ENCODE assay signal across 9 mouse cellular contexts in genomic region chr16:62758340-62758739, GRCm38 (mm10). TPM values are rescaled to one million over a fixed set of nuclear protein-coding genes. Genes with fewer than 3 reads are reported as not detected.
DNase-seq lines count a peak whose midpoint lies in the region; ATAC-seq and TF ChIP-seq lines count a peak whose summit lies in the region.
"Had no signal": no experiment of that assay in that cellular context is flagged by ENCODE, and none has a peak within 500 bp of the region (broad histone marks: within the 10 kb centered on the region; RNA-seq: fewer than 3 reads in every experiment).

No protein-coding gene starts in this region.

- no peak for TF ChIP-seq EP300 in heart, adult 2 months (IDR thresholded peaks at IDR 0.05; ENCODE audit: insufficient read depth, low read depth, low read length)

- H3K4me2 ChIP-seq in heart, embryonic 12.5 days, result no peak overlapping the region
- H3K4me2 ChIP-seq in forebrain, embryonic 13.5 days, result no peak overlapping the region
- H3K4me2 ChIP-seq: hindbrain, embryonic 15.5 days had no signal

- no peak for ATAC-seq in heart, embryonic 12.5 days (ENCODE audit: insufficient number of reproducible peaks, low FRiP score)
- ATAC-seq in forebrain, embryonic 13.5 days, result no peak

- no peak for TF ChIP-seq POLR2A in heart, adult 2 months (IDR thresholded peaks at IDR 0.05; ENCODE audit: insufficient read depth, low read depth, low read length)

- H3K4me1 ChIP-seq in heart, adult 2 months (ENCODE audit: control insufficient read depth, insufficient read depth, low read length), result no peaks in the 10 kb centered on the region
- H3K4me1 ChIP-seq in limb, embryonic 10.5 days, result no peaks in the 10 kb centered on the region
- no peaks in the 10 kb centered on the region for H3K4me1 ChIP-seq in heart, embryonic 12.5 days (replicated peaks)
- no peaks in the 10 kb centered on the region for H3K4me1 ChIP-seq in forebrain, embryonic 13.5 days
- H3K4me1 ChIP-seq: hindbrain, embryonic 15.5 days had no signal

- H3K27ac ChIP-seq in heart, adult 2 months, result no peak overlapping the region
- no peak overlapping the region for H3K27ac ChIP-seq in limb, embryonic 10.5 days
- H3K27ac ChIP-seq in heart, embryonic 12.5 days (ENCODE audit: poor library complexity, severe bottlenecking), result no peak overlapping the region
- H3K27ac ChIP-seq in forebrain, embryonic 13.5 days, result no peak overlapping the region
- H3K27ac ChIP-seq: hindbrain, embryonic 15.5 days had no signal

- DNase-seq in heart, postnatal 4 days, result peak; percentile 15
- DNase-seq in heart, adult 2 months, result no peak
- peak; percentile 80 for DNase-seq in c-Kit-positive CD71-positive TER-119-negative erythroid progenitor cells, embryonic 14.5 days (ENCODE audit: low read depth)
- DNase-seq in limb, embryonic 10.5 days (ENCODE audit: low spot score), result peak; percentile 40
- DNase-seq in retina, postnatal 1 day, result peak; percentile 34
- no peak for DNase-seq in layer of hippocampus, adult 18-20 months (ENCODE audit: low spot score in 2 of 2)

- no peaks in the 10 kb centered on the region for H3K27me3 ChIP-seq in heart, adult 2 months (ENCODE audit: control insufficient read depth, insufficient read depth, low read length)
- H3K27me3 ChIP-seq in limb, embryonic 10.5 days (ENCODE audit: low read depth, poor library complexity, severe bottlenecking), result no peaks in the 10 kb centered on the region
- H3K27me3 ChIP-seq in heart, embryonic 12.5 days (replicated peaks), result no peaks in the 10 kb centered on the region
- no peaks in the 10 kb centered on the region for H3K27me3 ChIP-seq in forebrain, embryonic 13.5 days
- H3K27me3 ChIP-seq: hindbrain, embryonic 15.5 days had no signal

- H3K4me3 ChIP-seq in heart, adult 2 months, result no peak overlapping the region
- H3K4me3 ChIP-seq in limb, embryonic 10.5 days, result no peak overlapping the region
- H3K4me3 ChIP-seq in heart, embryonic 12.5 days, result no peak overlapping the region
- H3K4me3 ChIP-seq in forebrain, embryonic 13.5 days, result no peak overlapping the region
- H3K4me3 ChIP-seq: hindbrain, embryonic 15.5 days had no signal

- WGBS in heart, adult 2 months, result 92% methylated on average over 2 of the region's 2 CpGs
- WGBS in limb, embryonic 10.5 days, result 89% methylated on average over 2 of the region's 2 CpGs
- 93% methylated on average over 2 of the region's 2 CpGs for WGBS in heart, embryonic 12.5 days
- 97% methylated on average over 2 of the region's 2 CpGs for WGBS in forebrain, embryonic 13.5 days

- no peaks in the 10 kb centered on the region for H3K36me3 ChIP-seq in heart, adult 2 months (ENCODE audit: control insufficient read depth, insufficient read depth, low read length)
- peaks cover 6% of the 10 kb centered on the region; the same call in 1 of the 2 replicates for H3K36me3 ChIP-seq in limb, embryonic 10.5 days
- peaks cover 5% of the 10 kb centered on the region; the same call in 1 of the 2 replicates for H3K36me3 ChIP-seq in heart, embryonic 12.5 days
- H3K36me3 ChIP-seq in forebrain, embryonic 13.5 days (ENCODE audit: poor library complexity, severe bottlenecking), result 0 out of 2 replicates have a peak, but pooled peaks cover 4% of the 10 kb centered on the region
- H3K36me3 ChIP-seq: hindbrain, embryonic 15.5 days had no signal

- no peak for TF ChIP-seq CTCF in heart, adult 2 months (IDR thresholded peaks at IDR 0.05)

- H3K9me3 ChIP-seq in limb, embryonic 10.5 days (replicated peaks), result no peaks in the 10 kb centered on the region; the same call in 1 of the 2 replicates
- peaks cover 9% of the 10 kb centered on the region for H3K9me3 ChIP-seq in heart, embryonic 12.5 days (replicated peaks)
- no peaks in the 10 kb centered on the region for H3K9me3 ChIP-seq in forebrain, embryonic 13.5 days (replicated peaks)
- H3K9me3 ChIP-seq: hindbrain, embryonic 15.5 days had no signal

- intact Hi-C loops in heart, adult 2 months (cut with DNase I), result no loop called here

- no peak overlapping the region for H3K9ac ChIP-seq in heart, adult 2 months (ENCODE audit: low read depth, low read length)
- no peak overlapping the region for H3K9ac ChIP-seq in heart, embryonic 12.5 days
- no peak overlapping the region for H3K9ac ChIP-seq in forebrain, embryonic 13.5 days
- H3K9ac ChIP-seq: hindbrain, embryonic 15.5 days had no signal

- no peaks in the 10 kb centered on the region for H3K79me2 ChIP-seq in heart, adult 2 months (replicated peaks; ENCODE audit: control insufficient read depth, insufficient read depth, low read length)

RNA-seq across cellular contexts. Expression of gene Nsun3, which starts 28.3 kb away (rescaled TPM):
- 10 to 100 TPM in 1 of 2 experiments, 1 to 10 TPM in 1; 9.2 to 10.3 TPM for total RNA-seq in heart, postnatal 4 days (2021)
- total RNA-seq in heart, adult 2 months (2021), result 1 to 10 TPM; 3.7 to 5.3 TPM
- polyA plus RNA-seq in heart, adult 2 months (2012; rRNA removed), result 3.0 and 5.7 TPM in 2 replicates
- 6.3 and 7.8 TPM in 2 replicates for polyA plus RNA-seq in limb, embryonic 10.5 days (2016; fragmentation: Nextera tagmentation; extraction: Ambion mirVana)
- 8.1 and 8.6 TPM in 2 replicates for polyA plus RNA-seq in heart, embryonic 12.5 days (2016; fragmentation: Nextera tagmentation; extraction: Ambion mirVana)
- 10.4 and 10.8 TPM in 2 replicates for polyA plus RNA-seq in forebrain, embryonic 13.5 days (2015; fragmentation: Nextera tagmentation; extraction: Ambion mirVana)
- total RNA-seq in layer of hippocampus, adult 18-20 months (2021), result 10 to 100 TPM in 1 of 2 experiments, 1 to 10 TPM in 1; 9.0 to 11.6 TPM

RNA-seq across cellular contexts. Expression of gene Stx19, which starts 56.1 kb away (rescaled TPM):
- total RNA-seq in heart, postnatal 4 days (2021), result not detected
- not detected for total RNA-seq in heart, adult 2 months (2021)
- polyA plus RNA-seq in heart, adult 2 months (2012; rRNA removed), result 0.06 TPM in 1 of 2 replicates, not detected in the other
- polyA plus RNA-seq in limb, embryonic 10.5 days (2016; fragmentation: Nextera tagmentation; extraction: Ambion mirVana), result 0.19 and 0.34 TPM in 2 replicates
- polyA plus RNA-seq in heart, embryonic 12.5 days (2016; fragmentation: Nextera tagmentation; extraction: Ambion mirVana), result 0.15 and 0.24 TPM in 2 replicates
- 0.52 and 0.63 TPM in 2 replicates for polyA plus RNA-seq in forebrain, embryonic 13.5 days (2015; fragmentation: Nextera tagmentation; extraction: Ambion mirVana)
- total RNA-seq in layer of hippocampus, adult 18-20 months (2021), result not detected

Comparison
In these comparisons a context has a peak if more than half of its experiments do, and no peak if none do; other contexts are left out.
1. DNase-seq: peak in heart, postnatal 4 days (single experiment), c-Kit-positive CD71-positive TER-119-negative erythroid progenitor cells, embryonic 14.5 days (single experiment), limb, embryonic 10.5 days (single experiment) and retina, postnatal 1 day (single experiment); none in heart, adult 2 months (0 of 2) and layer of hippocampus, adult 18-20 months (0 of 2).